Mouse (Mus musculus): ENCODE measurements around the gene Prkd1.

GRCm38 (mm10) chr12:50597467-50597866 is 51.4 kb downstream of the Prkd1 start:
- no peak for TF ChIP-seq CTCF (IDR thresholded peaks at IDR 0.05; ENCODE audit: insufficient read depth, low read depth, low read length)
- no peak for TF ChIP-seq POLR2A (IDR thresholded peaks at IDR 0.05; ENCODE audit: insufficient read depth, low read depth, low read length)

Measured in olfactory bulb, adult 2 months (tissue).